Mouse (Mus musculus) adipocyte (in vitro differentiated cells): ENCODE data around the gene Rabl2.

Source experiments
- DNase-seq: peaks from one replicate; pipeline ENCODE4 v3.0.0-alpha.2; 2016; ENCODE audit warnings: low spot score

Rabl2 gene

GRCm38 (mm10) chr15:89550506-89550905 is 41.2 kb downstream of the Rabl2 start:
- DNase-seq, result no peak

- DNase-seq, result no peak
These were observed 42.9 kb downstream of the Rabl2 start for GRCm38 (mm10) chr15:89548837-89549236.

DNA sequence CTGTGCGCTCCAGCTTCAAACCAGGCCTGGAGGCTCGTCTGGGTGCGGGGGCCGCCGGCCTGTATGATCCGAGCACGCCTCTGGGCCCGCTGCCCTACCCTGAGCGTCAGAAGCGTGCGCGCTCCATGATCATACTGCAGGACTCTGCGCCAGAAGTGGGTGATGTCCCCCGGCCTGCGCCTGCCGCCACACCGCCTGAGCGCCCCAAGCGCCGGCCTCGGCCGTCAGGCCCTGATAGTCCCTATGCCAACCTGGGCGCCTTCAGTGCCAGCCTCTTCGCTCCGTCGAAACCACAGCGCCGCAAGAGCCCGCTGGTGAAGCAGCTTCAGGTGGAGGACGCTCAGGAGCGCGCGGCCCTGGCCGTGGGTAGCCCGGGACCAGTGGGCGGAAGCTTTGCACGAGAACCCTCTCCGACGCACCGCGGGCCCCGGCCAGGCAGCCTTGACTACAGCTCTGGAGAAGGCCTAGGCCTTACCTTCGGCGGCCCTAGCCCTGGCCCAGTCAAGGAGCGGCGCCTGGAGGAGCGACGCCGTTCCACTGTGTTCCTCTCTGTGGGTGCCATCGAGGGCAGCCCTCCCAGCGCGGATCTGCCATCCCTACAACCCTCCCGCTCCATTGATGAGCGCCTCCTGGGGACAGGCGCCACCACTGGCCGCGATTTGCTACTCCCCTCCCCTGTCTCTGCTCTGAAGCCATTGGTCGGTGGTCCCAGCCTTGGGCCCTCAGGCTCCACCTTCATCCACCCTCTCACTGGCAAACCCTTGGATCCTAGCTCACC is 43.7 kb downstream of the Rabl2 start:
- DNase-seq, result no peak

DNA sequence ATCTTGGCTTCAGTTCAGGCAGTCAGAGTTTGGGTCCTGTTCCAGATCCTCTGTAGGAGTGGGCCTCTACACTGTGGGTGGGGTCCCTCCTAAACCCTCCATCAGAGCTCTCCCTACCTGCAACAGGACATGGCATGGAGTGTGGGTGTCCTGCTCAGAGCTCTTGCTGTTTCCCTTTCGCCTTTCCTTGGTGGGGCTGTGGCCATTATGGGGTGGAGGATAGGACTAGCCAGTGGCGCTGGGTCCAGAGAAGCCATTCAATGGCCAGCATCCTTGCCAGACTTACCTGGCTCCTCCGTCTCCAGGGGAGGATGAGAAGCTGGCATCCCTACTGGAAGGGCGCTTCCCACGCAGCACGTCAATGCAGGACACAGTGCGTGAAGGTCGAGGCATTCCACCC is 44.4 kb downstream of the Rabl2 start:
- DNase-seq, result no peak

GRCm38 (mm10) chr15:89544171-89544570 is 47.6 kb downstream of the Rabl2 start:
- no peak for DNase-seq

GRCm38 (mm10) chr15:89533843-89534207 is 57.9 kb downstream of the Rabl2 start:
- no peak for DNase-seq

DNA sequence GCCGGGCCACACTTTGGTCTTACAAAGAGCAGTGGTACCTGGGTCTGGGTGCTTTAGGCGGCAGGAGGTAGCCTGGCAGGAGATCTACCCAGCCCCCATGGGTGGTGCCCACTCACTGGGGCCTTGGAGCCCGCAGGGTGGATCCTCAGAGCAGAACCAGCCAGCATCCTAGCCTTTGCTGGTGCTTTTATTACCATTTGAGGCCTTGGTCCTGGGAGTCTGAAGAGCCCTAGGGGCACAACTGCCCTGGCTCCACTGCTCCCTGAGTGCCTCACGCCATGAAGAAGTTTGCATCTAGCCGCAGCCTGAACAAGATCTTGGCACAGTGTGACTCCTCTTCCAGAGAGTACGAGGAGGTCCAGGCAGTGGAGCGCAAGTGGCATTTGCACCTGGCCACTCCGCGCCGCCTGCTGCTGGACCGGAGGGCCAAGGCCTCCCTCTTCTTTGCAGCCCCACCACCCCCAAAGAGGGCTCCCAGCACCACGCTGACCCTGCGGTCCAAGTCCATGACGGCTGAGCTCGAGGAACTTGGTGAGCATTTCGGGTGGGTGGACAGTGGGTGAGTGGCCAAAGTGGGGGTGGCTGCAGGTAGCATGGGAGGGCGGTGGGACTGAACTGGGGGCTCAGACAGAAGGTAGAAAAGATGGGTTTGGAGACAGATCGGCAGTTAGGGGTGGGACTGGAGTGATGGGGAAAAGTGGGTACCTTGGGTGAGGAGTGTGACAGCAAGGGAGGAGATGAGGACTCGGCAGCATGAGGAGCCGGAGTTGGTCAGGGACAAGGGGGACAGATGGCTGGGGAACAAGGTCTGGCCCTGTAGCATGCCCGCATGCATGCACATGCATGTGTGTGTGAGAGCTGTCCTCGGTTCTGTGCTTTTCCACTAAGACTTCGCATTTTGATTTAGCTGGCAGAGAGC is 58.5 kb downstream of the Rabl2 start:
- DNase-seq, result no peak
